Mouse (Mus musculus): ENCODE results near the gene Lrp5. TPM values are rescaled to one million over a fixed set of nuclear protein-coding genes. Genes with fewer than 3 reads are reported as not detected.

Lrp5 gene
- polyA plus RNA-seq, 1 experiment from 2014 or later: 3.8 TPM

DNA sequence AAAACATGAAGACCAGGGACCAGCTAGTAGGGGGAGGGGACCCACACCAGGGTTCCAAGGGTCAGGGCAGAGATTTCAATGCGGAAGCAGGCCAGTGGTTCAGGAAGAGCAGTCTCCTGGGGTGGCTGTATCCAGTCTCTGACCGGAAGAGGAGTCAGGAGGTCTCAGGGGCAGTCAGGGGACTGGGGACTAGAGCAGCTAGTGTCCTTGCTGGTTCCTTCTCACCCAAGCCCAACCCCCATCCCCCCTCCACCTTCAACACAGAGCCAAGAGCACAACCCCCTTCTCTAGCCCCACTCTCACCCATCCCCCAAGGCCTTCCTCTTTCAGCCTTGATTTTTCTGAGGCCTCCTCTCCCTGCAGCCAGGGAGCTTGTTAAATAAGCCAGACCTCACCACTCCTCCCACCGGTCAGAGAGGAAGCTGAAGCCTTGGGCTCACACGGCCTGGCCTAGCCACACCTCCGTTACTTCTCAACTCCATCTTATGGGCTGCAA, 1.4 kb upstream of the Lrp5 start:
- ATAC-seq (ENCODE audit: insufficient read depth, low FRiP score, low TSS enrichment) (no peak), DNase-seq (ENCODE audit: low spot score) (peak; percentile 41)
- no peak overlapping the region for H3K4me2 ChIP-seq (ENCODE audit: low read depth)
- H3K27ac ChIP-seq (ENCODE audit: low read depth, low read length): no peak overlapping the region
- no peaks in the 10 kb centered on the region for H3K9me3 ChIP-seq (ENCODE audit: control insufficient read depth, low read length)
- no peak overlapping the region for H3K4me3 ChIP-seq (ENCODE audit: low read depth, low read length)
- H3K27me3 ChIP-seq (ENCODE audit: control insufficient read depth, insufficient read depth, low read length): no peaks in the 10 kb centered on the region; the same call in 1 of the 2 replicates
- H3K9ac ChIP-seq (ENCODE audit: low read length): no peak overlapping the region
- WGBS: 13% methylated on average over 5 of the region's 5 CpGs
- H3K36me3 ChIP-seq (ENCODE audit: control insufficient read depth, insufficient read depth, low read length): no peaks in the 10 kb centered on the region
- H3K4me1 ChIP-seq (ENCODE audit: control insufficient read depth, insufficient read depth, low read length): peaks cover 15% of the 10 kb centered on the region

DNA sequence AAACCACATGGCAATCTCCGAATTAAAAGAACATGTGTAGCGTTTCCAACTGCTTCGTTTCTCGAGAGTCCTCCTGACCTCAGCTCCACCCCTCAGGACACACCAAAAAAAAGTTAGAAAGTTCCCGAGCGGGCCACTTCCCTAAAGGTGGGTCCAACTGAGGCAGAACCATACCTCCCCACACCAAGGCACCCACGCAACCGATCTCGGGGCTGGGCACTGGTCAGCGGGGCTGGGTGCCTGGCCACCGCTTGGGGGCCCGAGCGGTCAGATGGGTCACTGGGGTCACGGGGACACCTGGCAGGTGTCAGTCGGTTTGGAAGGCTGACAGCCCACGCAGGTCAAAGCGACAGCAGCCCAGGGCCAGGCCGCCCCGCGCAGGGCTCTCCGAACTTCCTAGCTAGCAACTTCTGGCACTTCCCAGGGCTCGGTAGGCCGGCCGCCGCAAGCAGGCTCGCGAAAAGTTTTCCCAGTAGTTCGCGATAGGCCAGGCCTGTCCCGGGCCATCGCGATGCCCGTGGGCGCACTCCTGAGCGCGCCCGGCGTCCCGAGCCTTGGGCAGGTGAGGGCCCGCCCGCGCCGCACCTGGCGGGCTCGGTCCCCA, 651 bp downstream of the Lrp5 start:
- peak overlapping the region; percentile 94 for H3K4me2 ChIP-seq (ENCODE audit: low read depth)
- ATAC-seq (ENCODE audit: insufficient read depth, low FRiP score, low TSS enrichment) (no peak), DNase-seq (ENCODE audit: low spot score) (peak; percentile 44)
- no peaks in the 10 kb centered on the region for H3K9me3 ChIP-seq (ENCODE audit: control insufficient read depth, low read length)
- H3K4me1 ChIP-seq (ENCODE audit: control insufficient read depth, insufficient read depth, low read length): peaks cover 15% of the 10 kb centered on the region
- no peaks in the 10 kb centered on the region for H3K36me3 ChIP-seq (ENCODE audit: control insufficient read depth, insufficient read depth, low read length)
- under 1% methylated on average over 45 of the region's 45 CpGs for WGBS
- H3K9ac ChIP-seq (ENCODE audit: low read length): peak overlapping the region; percentile 86
- no peaks in the 10 kb centered on the region; the same call in 1 of the 2 replicates for H3K27me3 ChIP-seq (ENCODE audit: control insufficient read depth, insufficient read depth, low read length)
- peak overlapping the region; percentile 94 for H3K4me3 ChIP-seq (ENCODE audit: low read depth, low read length)
- no peak overlapping the region for H3K27ac ChIP-seq (ENCODE audit: low read depth, low read length)

DNA sequence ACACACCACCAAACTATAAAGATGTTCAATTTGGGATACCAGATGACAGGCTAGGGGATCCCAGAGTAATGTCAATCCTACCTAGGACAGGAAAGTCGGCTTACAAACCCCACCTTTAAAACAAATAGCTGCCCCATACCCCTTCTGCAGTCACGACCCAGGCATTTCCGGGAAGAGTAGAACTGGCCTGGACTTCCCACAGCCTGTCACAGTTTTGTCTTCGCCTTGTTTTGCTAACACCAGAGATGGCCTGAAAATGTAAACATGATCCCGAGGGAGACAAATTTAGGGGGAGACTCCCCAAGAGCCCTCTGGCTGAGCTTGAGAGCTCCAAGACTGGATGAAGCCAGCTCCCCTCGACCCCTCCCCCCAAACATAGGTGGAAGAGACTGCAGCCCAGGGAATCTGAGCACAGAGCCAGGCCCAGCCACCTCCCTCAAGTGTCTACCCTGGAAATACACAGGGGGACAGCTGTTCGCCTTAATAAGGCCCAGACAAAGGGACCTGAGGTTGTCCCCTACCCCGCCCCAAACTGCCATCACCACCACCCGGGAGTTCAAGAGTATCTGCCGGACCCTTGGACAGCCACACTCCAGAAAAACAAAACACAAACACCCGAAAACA, 1.3 kb downstream of the Lrp5 start:
- WGBS: 9% methylated on average over 11 of the region's 11 CpGs
- peaks cover 15% of the 10 kb centered on the region for H3K4me1 ChIP-seq (ENCODE audit: control insufficient read depth, insufficient read depth, low read length)
- no peaks in the 10 kb centered on the region for H3K9me3 ChIP-seq (ENCODE audit: control insufficient read depth, low read length)
- no peak overlapping the region for H3K27ac ChIP-seq (ENCODE audit: low read depth, low read length)
- H3K27me3 ChIP-seq (ENCODE audit: control insufficient read depth, insufficient read depth, low read length): no peaks in the 10 kb centered on the region; the same call in 1 of the 2 replicates
- H3K9ac ChIP-seq (ENCODE audit: low read length): peak overlapping the region; percentile 86
- DNase-seq (ENCODE audit: low spot score) (peak; percentile 39), ATAC-seq (ENCODE audit: insufficient read depth, low FRiP score, low TSS enrichment) (no peak)
- H3K36me3 ChIP-seq (ENCODE audit: control insufficient read depth, insufficient read depth, low read length): no peaks in the 10 kb centered on the region
- peak overlapping the region; percentile 94 for H3K4me3 ChIP-seq (ENCODE audit: low read depth, low read length)
- H3K4me2 ChIP-seq (ENCODE audit: low read depth): peak overlapping the region; percentile 94

DNA sequence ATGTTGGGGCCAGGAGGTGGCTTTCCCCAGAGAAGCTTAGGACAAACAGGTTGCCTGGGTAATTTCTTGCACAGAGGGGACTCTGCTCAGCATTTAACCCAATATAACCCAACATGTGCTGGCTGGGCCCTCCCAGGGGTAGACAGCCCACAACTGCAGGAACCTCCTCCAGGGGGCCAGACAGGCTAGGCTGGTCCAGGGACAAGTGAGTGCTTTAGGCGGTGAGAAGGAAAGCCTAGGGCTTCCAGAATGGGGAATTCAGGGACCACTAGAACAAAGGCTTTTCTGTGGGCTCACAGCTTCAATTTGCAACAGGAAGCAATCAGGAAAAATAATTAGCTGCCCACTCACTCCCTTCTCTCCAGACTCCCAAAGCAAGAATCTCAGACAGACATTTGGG, 1.9 kb downstream of the Lrp5 start:
- H3K36me3 ChIP-seq (ENCODE audit: control insufficient read depth, insufficient read depth, low read length): no peaks in the 10 kb centered on the region
- H3K27ac ChIP-seq (ENCODE audit: low read depth, low read length): no peak overlapping the region
- no peaks in the 10 kb centered on the region for H3K9me3 ChIP-seq (ENCODE audit: control insufficient read depth, low read length)
- ATAC-seq (ENCODE audit: insufficient read depth, low FRiP score, low TSS enrichment) (no peak), DNase-seq (ENCODE audit: low spot score) (no peak)
- H3K4me2 ChIP-seq (ENCODE audit: low read depth): peak overlapping the region; percentile 94
- peaks cover 15% of the 10 kb centered on the region for H3K4me1 ChIP-seq (ENCODE audit: control insufficient read depth, insufficient read depth, low read length)
- H3K4me3 ChIP-seq (ENCODE audit: low read depth, low read length): no peak overlapping the region
- no peaks in the 10 kb centered on the region; the same call in 1 of the 2 replicates for H3K27me3 ChIP-seq (ENCODE audit: control insufficient read depth, insufficient read depth, low read length)
- no peak overlapping the region for H3K9ac ChIP-seq (ENCODE audit: low read length)
- 14% methylated on average over 1 of the region's 1 CpGs for WGBS

DNA sequence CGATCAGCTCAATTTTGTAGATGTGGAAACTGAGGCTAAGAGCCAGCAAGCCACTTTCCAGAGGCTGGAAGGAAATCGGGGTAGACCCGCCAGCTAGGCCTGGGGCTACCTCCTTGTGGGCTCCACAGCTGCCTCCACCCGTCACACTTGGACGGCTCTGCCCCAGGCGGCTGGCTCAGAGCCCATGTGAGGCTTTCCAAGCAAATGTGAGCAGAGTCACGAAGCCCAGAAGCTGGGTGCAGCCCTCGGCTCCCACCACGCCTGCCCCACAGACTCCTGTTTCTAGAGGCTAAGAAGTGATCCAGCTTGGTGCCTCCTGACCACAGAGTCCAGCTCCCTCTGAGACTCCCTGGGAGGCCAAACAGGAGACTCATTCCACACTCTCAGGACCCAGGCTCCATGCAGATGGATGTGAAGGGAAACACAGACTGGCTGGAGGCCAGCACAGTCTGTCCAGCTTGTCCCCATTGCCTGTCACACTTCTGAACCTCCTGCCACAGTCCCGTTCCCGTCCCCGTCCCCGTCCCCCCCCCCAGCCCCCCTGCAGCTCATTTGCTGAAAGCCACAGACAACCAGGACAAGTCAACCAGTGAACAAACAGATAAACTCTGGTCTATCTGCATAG, 4.9 kb downstream of the Lrp5 start:
- Histone ChIP-seq H3K27me3 (ENCODE audit: control insufficient read depth, insufficient read depth, low read length) (no peaks in the 10 kb centered on the region), H3K4me1 (ENCODE audit: control insufficient read depth, insufficient read depth, low read length) (peaks cover 12% of the 10 kb centered on the region), H3K4me3 (ENCODE audit: low read depth, low read length) (no peak overlapping the region), H3K9ac (ENCODE audit: low read length) (no peak overlapping the region), H3K4me2 (ENCODE audit: low read depth) (no peak overlapping the region), H3K9me3 (ENCODE audit: control insufficient read depth, low read length) (no peaks in the 10 kb centered on the region), H3K36me3 (ENCODE audit: control insufficient read depth, insufficient read depth, low read length) (no peaks in the 10 kb centered on the region), H3K27ac (ENCODE audit: low read depth, low read length) (no peak overlapping the region)
- DNase-seq (ENCODE audit: low spot score): no peak
- WGBS: 64% methylated on average over 13 of the region's 13 CpGs
- ATAC-seq (ENCODE audit: insufficient read depth, low FRiP score, low TSS enrichment): no peak

DNA sequence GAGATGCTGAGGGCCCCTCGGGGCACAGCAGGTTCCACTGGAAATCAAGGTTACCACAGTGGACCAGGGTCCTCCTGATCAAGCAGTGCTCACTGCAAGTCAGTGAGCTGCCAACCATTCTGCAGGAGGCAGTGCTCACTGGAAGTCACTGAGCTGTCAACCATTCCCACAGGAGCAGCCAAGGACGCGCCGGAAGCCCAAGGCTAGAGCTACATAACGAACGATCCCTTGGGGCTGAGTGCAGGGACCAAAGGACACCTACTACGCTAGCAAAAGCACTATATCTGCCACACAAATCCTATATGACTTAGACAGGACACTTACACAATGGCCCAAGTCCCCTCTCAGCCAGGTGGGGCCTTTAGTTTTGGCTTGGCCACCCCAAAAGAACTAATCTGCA, 5.6 kb downstream of the Lrp5 start:
- H3K4me1 ChIP-seq (ENCODE audit: control insufficient read depth, insufficient read depth, low read length): peaks cover 10% of the 10 kb centered on the region
- H3K36me3 ChIP-seq (ENCODE audit: control insufficient read depth, insufficient read depth, low read length): no peaks in the 10 kb centered on the region
- DNase-seq (ENCODE audit: low spot score) (no peak), ATAC-seq (ENCODE audit: insufficient read depth, low FRiP score, low TSS enrichment) (no peak)
- no peak overlapping the region for H3K4me2 ChIP-seq (ENCODE audit: low read depth)
- 90% methylated on average over 7 of the region's 7 CpGs for WGBS
- H3K27ac ChIP-seq (ENCODE audit: low read depth, low read length): no peak overlapping the region
- no peaks in the 10 kb centered on the region for H3K27me3 ChIP-seq (ENCODE audit: control insufficient read depth, insufficient read depth, low read length)
- no peaks in the 10 kb centered on the region for H3K9me3 ChIP-seq (ENCODE audit: control insufficient read depth, low read length)
- no peak overlapping the region for H3K9ac ChIP-seq (ENCODE audit: low read length)
- no peak overlapping the region for H3K4me3 ChIP-seq (ENCODE audit: low read depth, low read length)

DNA sequence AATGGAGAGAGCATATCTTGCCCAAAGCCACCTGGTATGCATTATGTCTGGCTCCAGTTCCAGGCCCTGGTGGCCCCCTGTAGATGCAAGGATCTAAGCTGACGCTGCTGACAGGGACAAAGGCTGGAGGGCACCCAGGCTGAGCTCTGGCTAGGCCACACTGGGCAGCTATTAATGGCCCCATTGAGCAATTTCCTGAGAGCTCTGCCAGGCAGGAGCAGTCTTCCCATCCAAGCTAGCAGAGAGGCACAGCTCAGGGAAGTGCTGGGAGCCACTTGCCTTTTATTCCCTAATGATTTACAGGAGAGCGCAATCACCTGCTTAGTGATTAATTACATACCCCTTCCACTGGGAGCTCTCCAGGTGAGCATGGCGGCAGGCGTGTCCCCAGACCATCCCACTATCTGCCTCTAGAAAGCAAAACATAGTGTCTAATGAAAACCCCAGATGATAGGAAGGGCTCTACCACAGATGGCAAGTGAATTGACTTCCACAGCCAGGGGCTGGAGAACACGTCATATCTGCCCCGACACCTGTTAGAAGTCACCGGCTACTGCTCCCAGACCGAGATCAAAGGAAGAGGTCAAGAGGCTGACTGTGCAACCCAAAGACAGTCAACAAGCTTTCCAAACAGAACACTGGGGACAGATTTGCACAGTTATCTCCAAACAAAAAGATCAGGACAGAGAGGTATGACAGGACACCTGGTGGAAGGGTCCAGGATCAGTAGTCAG, 12.1 kb downstream of the Lrp5 start:
- no peak overlapping the region for H3K4me3 ChIP-seq (ENCODE audit: low read depth, low read length)
- H3K4me2 ChIP-seq (ENCODE audit: low read depth): no peak overlapping the region
- no peaks in the 10 kb centered on the region for H3K27me3 ChIP-seq (ENCODE audit: control insufficient read depth, insufficient read depth, low read length)
- no peak overlapping the region for H3K9ac ChIP-seq (ENCODE audit: low read length)
- ATAC-seq (ENCODE audit: insufficient read depth, low FRiP score, low TSS enrichment): no peak
- H3K27ac ChIP-seq (ENCODE audit: low read depth, low read length): no peak overlapping the region
- H3K36me3 ChIP-seq (ENCODE audit: control insufficient read depth, insufficient read depth, low read length): peaks cover 2% of the 10 kb centered on the region; the same call in 1 of the 2 replicates
- H3K9me3 ChIP-seq (ENCODE audit: control insufficient read depth, low read length): peaks cover 3% of the 10 kb centered on the region
- H3K4me1 ChIP-seq (ENCODE audit: control insufficient read depth, insufficient read depth, low read length): no peaks in the 10 kb centered on the region
- WGBS: 66% methylated on average over 8 of the region's 8 CpGs
- no peak for DNase-seq (ENCODE audit: low spot score)

DNA sequence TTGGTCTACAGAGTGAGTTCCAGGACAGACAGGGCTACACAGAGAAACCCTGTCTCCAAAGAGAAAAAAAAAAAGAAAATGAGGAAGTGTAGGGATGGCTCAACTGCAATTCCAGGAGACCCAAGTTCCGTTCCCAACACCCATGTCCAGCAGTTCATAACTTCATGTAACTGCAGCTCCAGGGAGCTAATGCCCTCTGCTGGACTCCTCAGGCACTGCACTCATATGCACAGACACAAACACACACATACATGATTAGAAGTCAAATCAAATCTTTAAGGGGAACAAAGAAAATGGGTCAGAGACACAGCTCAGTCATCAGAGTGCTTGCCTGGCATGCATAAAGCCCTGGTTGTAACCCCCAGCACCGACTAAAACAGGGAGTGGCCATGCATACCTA, 13.2 kb downstream of the Lrp5 start:
- H3K36me3 ChIP-seq (ENCODE audit: control insufficient read depth, insufficient read depth, low read length): peaks cover 2% of the 10 kb centered on the region; the same call in 1 of the 2 replicates
- DNase-seq (ENCODE audit: low spot score) (no peak), ATAC-seq (ENCODE audit: insufficient read depth, low FRiP score, low TSS enrichment) (no peak)
- WGBS: 93% methylated on average over 2 of the region's 2 CpGs
- no peaks in the 10 kb centered on the region for H3K4me1 ChIP-seq (ENCODE audit: control insufficient read depth, insufficient read depth, low read length)
- H3K4me3 ChIP-seq (ENCODE audit: low read depth, low read length): no peak overlapping the region
- peaks cover 3% of the 10 kb centered on the region for H3K9me3 ChIP-seq (ENCODE audit: control insufficient read depth, low read length)
- no peak overlapping the region for H3K9ac ChIP-seq (ENCODE audit: low read length)
- H3K27ac ChIP-seq (ENCODE audit: low read depth, low read length): no peak overlapping the region
- no peak overlapping the region for H3K4me2 ChIP-seq (ENCODE audit: low read depth)
- no peaks in the 10 kb centered on the region for H3K27me3 ChIP-seq (ENCODE audit: control insufficient read depth, insufficient read depth, low read length)
